Mouse (Mus musculus) hindbrain, embryonic 12.5 days (tissue): Measurements from ENCODE around the gene Krt8. TPM values are rescaled to one million over a fixed set of nuclear protein-coding genes. Genes with fewer than 3 reads are reported as not detected.

Experiments
- ATAC-seq: fragments of 200-750 bp; cut with Nextera tagmentation; 2 replicates; pipeline ENCODE4 v1.8.0; 2017; ENCODE audit warnings: moderate TSS enrichment; ENCODE audit not compliant: low FRiP score
- H3K27ac ChIP-seq: fragments of 300-500 bp; sonication (generic); 2 replicates; pipeline ENCODE4 v1.5.1; 2016; ENCODE audit warnings: mild to moderate bottlenecking
- H3K27me3 ChIP-seq: fragments of 300-500 bp; sonication (generic); 2 replicates; pipeline ENCODE4 v1.6.1; 2016; ENCODE audit warnings: mild to moderate bottlenecking
- H3K36me3 ChIP-seq: fragments of 300-500 bp; sonication (generic); 2 replicates; pipeline ENCODE4 v1.6.1; 2016; ENCODE audit warnings: mild to moderate bottlenecking
- H3K4me1 ChIP-seq: fragments of 300-500 bp; sonication (generic); 2 replicates; pipeline ENCODE4 v1.6.1; 2016
- H3K4me2 ChIP-seq: fragments of 300-500 bp; sonication (generic); replicated peaks from 2 replicates; pipeline ENCODE4 v1.6.1; 2016; ENCODE audit warnings: mild to moderate bottlenecking
- H3K4me3 ChIP-seq: fragments of 300-500 bp; sonication (generic); 2 replicates; pipeline ENCODE4 v1.5.1; 2016; ENCODE audit warnings: mild to moderate bottlenecking
- H3K9ac ChIP-seq: fragments of 300-500 bp; sonication (generic); 2 replicates; pipeline ENCODE4 v1.6.1; 2016; ENCODE audit warnings: mild to moderate bottlenecking, moderate library complexity
- H3K9me3 ChIP-seq: fragments of 300-500 bp; sonication (generic); replicated peaks from 2 replicates; pipeline ENCODE4 v1.6.1; 2016; ENCODE audit warnings: mild to moderate bottlenecking
- WGBS: fragments of 180-500 bp; shearing (Covaris S2); methylation state at CpG from one replicate; pipeline ENCODE4 v1.1.7; 2016; 5-methylcytosine and 5-hydroxymethylcytosine counted together
- polyA plus RNA-seq: library from polyadenylated mRNA; unstranded; fragments of >200 nt; fragmentation: Nextera tagmentation; extraction: Ambion mirVana; gene quantifications from 2 replicates; pipeline ENCODE4 v1.2.1, GENCODE M21; 2016

Gene Krt8
- polyA plus RNA-seq, 1 experiment from 2014 or later: 28.2 TPM

GRCm38 (mm10) chr15:101966808-101967207, 37.5 kb downstream of the Krt8 start:
- peaks cover 2% of the 10 kb centered on the region; the same call in 1 of the 2 replicates for H3K27me3 ChIP-seq
- H3K9me3 ChIP-seq: no peaks in the 10 kb centered on the region
- no peak overlapping the region for H3K27ac ChIP-seq
- H3K4me2 ChIP-seq: no peak overlapping the region
- no peak overlapping the region for H3K9ac ChIP-seq
- H3K4me1 ChIP-seq: no peaks in the 10 kb centered on the region
- H3K4me3 ChIP-seq: no peak overlapping the region
- no peaks in the 10 kb centered on the region for H3K36me3 ChIP-seq
- no peak for ATAC-seq
- 84% methylated on average over 8 of the region's 8 CpGs for WGBS

- Histone ChIP-seq H3K9ac (no peak overlapping the region), H3K9me3 (no peaks in the 10 kb centered on the region), H3K4me3 (no peak overlapping the region), H3K4me2 (no peak overlapping the region), H3K27ac (no peak overlapping the region), H3K4me1 (no peaks in the 10 kb centered on the region), H3K27me3 (no peaks in the 10 kb centered on the region), H3K36me3 (no peaks in the 10 kb centered on the region)
- 94% methylated on average over 3 of the region's 3 CpGs for WGBS
- no peak for ATAC-seq
Observed at GRCm38 (mm10) chr15:101958891-101959290, 45.4 kb downstream of the Krt8 start.

- ATAC-seq: no peak
- Histone ChIP-seq H3K4me1 (no peaks in the 10 kb centered on the region), H3K36me3 (no peaks in the 10 kb centered on the region), H3K9ac (no peak within 1 kb of the TSS), H3K4me2 (no peak within 1 kb of the TSS), H3K27ac (no peak within 1 kb of the TSS), H3K4me3 (no peak within 1 kb of the TSS), H3K27me3 (no peaks in the 10 kb centered on the region), H3K9me3 (no peaks in the 10 kb centered on the region)
- 82% methylated on average over 9 of the region's 9 CpGs for WGBS
Observed at GRCm38 (mm10) chr15:101954187-101954586, 50.1 kb downstream of the Krt8 start, which contains the start of gene Krt78. TSS of gene Krt78 (minus strand) at chr15:101954287.

DNA sequence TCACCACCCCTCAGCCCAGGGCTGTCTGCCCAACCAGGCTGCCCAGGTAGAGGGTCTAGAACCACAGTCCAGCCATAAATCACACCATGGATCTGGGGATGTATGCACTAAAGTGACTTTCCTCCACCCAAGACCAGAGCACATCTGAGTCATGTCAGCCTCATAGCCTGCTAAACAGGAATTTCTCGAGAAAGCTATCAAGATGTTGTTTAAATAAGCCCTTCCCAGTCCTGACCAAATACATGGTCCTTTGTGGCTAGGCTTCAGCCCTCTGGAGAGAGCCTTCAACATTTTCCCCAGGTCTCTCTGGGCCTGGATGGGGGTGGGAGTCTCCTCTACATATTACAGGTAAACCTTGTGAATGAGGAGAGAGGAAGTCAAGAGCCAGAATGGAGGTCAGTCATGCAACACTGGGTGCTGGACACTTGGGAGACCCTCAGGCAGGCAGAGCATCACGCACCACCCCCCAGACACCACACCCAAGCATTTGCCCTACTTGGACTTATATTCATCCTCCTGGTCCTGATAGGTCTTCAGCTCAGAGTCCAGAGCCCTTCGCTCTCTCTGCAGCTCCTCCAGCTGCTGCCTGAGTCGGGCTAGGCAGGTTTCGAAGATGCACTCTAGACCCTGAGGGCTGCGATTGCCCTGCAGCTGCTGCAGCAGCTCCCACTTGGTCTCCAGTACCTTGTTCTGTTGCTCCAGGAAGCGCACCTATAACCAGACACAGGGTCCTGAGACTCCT, 51.4 kb downstream of the Krt8 start:
- no peak overlapping the region for H3K4me3 ChIP-seq
- H3K36me3 ChIP-seq: no peaks in the 10 kb centered on the region
- no peaks in the 10 kb centered on the region for H3K9me3 ChIP-seq
- no peak overlapping the region for H3K27ac ChIP-seq
- no peak overlapping the region for H3K9ac ChIP-seq
- WGBS: 85% methylated on average over 7 of the region's 7 CpGs
- no peak for ATAC-seq
- no peaks in the 10 kb centered on the region for H3K27me3 ChIP-seq
- no peaks in the 10 kb centered on the region for H3K4me1 ChIP-seq
- H3K4me2 ChIP-seq: no peak overlapping the region

Other genes starting within 250 kb of the Krt8 start
- gene Krt72, start 218.0 kb downstream of the Krt8 start, polyA plus RNA-seq: not detected in 2 replicates
- gene Krt73, start 202.1 kb downstream of the Krt8 start, polyA plus RNA-seq: 0.57 and 0.65 TPM in 2 replicates
- not detected in 2 replicates for gene Krt2, start 186.3 kb downstream of the Krt8 start, polyA plus RNA-seq
- gene Krt1, start 153.7 kb downstream of the Krt8 start, polyA plus RNA-seq: 4.2 and 4.4 TPM in 2 replicates
- not detected in 2 replicates for gene Krt77, start 134.8 kb downstream of the Krt8 start, polyA plus RNA-seq
- not detected in 2 replicates for gene Krt76, start 111.6 kb downstream of the Krt8 start, polyA plus RNA-seq
- 0.21 TPM in 1 of 2 replicates, not detected in the other for gene Krt4, start 79.7 kb downstream of the Krt8 start, polyA plus RNA-seq
- gene Krt79, start 64.2 kb downstream of the Krt8 start, polyA plus RNA-seq: not detected in 2 replicates
- gene Krt78, start 50.2 kb downstream of the Krt8 start, polyA plus RNA-seq: not detected in 2 replicates
- 19.8 and 30.0 TPM in 2 replicates for gene Krt18, start 23.7 kb upstream of the Krt8 start, polyA plus RNA-seq
- gene Eif4b, start 69.3 kb upstream of the Krt8 start, polyA plus RNA-seq: 94.0 and 97.1 TPM in 2 replicates
- 21.8 and 22.7 TPM in 2 replicates for gene Tns2, start 95.9 kb upstream of the Krt8 start, polyA plus RNA-seq
- 28.1 and 29.2 TPM in 2 replicates for gene Spryd3, start 131.8 kb upstream of the Krt8 start, polyA plus RNA-seq
- 0.42 TPM in 1 of 2 replicates, not detected in the other for gene Igfbp6, start 139.9 kb upstream of the Krt8 start, polyA plus RNA-seq
- gene Soat2, start 146.0 kb upstream of the Krt8 start, polyA plus RNA-seq: 0.09 TPM in 1 of 2 replicates, not detected in the other
- gene Zfp740, start 198.8 kb upstream of the Krt8 start, polyA plus RNA-seq: 111 and 113 TPM in 2 replicates
- gene Csad, start 200.2 kb upstream of the Krt8 start, polyA plus RNA-seq: 49.3 and 53.5 TPM in 2 replicates
- 1.1 and 2.2 TPM in 2 replicates for gene Itgb7, start 227.5 kb upstream of the Krt8 start, polyA plus RNA-seq